In the genomic region with DNA sequence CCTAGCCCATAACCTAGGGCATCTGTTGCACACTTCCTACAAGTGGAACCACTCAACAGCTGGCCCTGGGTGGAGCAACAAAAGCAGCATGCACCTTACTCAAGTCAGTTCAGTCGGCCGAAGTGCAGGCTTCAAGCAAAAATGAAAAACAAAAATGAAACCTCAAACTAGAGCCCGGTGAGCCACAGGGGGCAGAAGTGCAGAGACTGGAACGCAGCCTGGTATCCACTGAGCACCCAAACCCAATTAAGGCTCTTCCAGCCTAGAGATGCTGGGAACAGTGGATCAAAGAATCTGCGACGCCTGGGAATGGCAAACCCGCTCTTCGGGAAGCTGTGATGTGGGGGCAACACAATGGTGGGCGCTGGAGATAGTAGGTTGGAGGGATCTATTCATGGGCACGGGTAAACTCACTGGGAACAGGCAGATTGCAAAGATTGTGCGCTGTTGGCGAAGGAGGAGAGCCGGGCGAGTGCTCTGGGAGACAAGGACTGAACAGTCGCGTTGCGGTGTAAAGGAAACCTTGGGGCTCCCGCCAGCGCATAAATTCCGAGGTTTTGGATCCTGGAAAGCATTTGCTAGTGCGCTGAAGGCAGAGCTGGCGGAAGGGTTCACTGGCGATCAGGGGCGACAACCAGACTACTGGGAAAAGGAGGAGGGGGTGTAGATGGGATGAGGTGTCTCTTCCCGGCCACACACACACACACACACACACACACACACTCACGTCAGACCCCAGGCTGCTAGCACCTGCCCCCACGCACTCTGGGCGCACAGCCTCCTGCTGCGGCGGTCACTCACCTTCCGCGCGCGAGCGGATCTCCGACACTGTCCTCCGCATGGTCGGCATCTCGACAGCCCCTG, we compare ENCODE assay signal across 8 mouse cellular contexts. TPM values are rescaled to one million over a fixed set of nuclear protein-coding genes. Genes with fewer than 3 reads are reported as not detected.
DNase-seq lines count a peak whose midpoint lies in the region; ATAC-seq and TF ChIP-seq lines count a peak whose summit lies in the region.

No protein-coding gene starts in this region.

- no peak; the same call in 1 of the 2 replicates for ATAC-seq in embryonic facial prominence, embryonic 13.5 days (ENCODE audit: insufficient number of reproducible peaks, insufficient read depth, low FRiP score, low TSS enrichment, low read depth)
- peak; percentile 2; the same call in 1 of the 2 replicates for ATAC-seq in kidney, embryonic 14.5 days (ENCODE audit: low FRiP score, low TSS enrichment)
- no peak for ATAC-seq in liver, embryonic 12.5 days

- H3K27me3 ChIP-seq in embryonic facial prominence, embryonic 13.5 days = peaks cover 15% of the 10 kb centered on the region
- no peaks in the 10 kb centered on the region for H3K27me3 ChIP-seq in heart, embryonic 10.5 days (ENCODE audit: insufficient read depth, poor library complexity, severe bottlenecking)
- no peaks in the 10 kb centered on the region for H3K27me3 ChIP-seq in kidney, embryonic 14.5 days (ENCODE audit: control insufficient read depth, insufficient read depth, low read length)
- H3K27me3 ChIP-seq in liver, embryonic 12.5 days (replicated peaks) = no peaks in the 10 kb centered on the region
- H3K27me3 ChIP-seq in myocyte (ENCODE audit: control insufficient read depth, insufficient read depth, insufficient read length) = no peaks in the 10 kb centered on the region

- peak; percentile 68 to 73 for DNase-seq in B cell, adult 2 months
- peak; percentile 73 for DNase-seq in adrenal gland, postnatal 14 days
- DNase-seq in heart, embryonic 10.5 days (ENCODE audit: low spot score) = peak; percentile 84
- peak; percentile 65 to 79 for DNase-seq in spleen, postnatal 4 days (ENCODE audit: low spot score in 2 of 2)

- no peak for TF ChIP-seq POLR2A in myocyte (IDR thresholded peaks at IDR 0.05; ENCODE audit: insufficient read length, low read depth)

- no peaks in the 10 kb centered on the region for H3K9me3 ChIP-seq in embryonic facial prominence, embryonic 13.5 days
- H3K9me3 ChIP-seq in heart, embryonic 10.5 days = no peaks in the 10 kb centered on the region
- no peaks in the 10 kb centered on the region for H3K9me3 ChIP-seq in kidney, embryonic 14.5 days (ENCODE audit: control insufficient read depth, low read length)
- no peaks in the 10 kb centered on the region for H3K9me3 ChIP-seq in liver, embryonic 12.5 days (replicated peaks)

- H3ac ChIP-seq in myocyte (ENCODE audit: control insufficient read depth, insufficient read length) = no peak overlapping the region

- peak overlapping the region; percentile 80 for H3K9ac ChIP-seq in embryonic facial prominence, embryonic 13.5 days
- H3K9ac ChIP-seq in kidney, embryonic 14.5 days (ENCODE audit: low read depth, low read length) = peak overlapping the region; percentile 62
- H3K9ac ChIP-seq in liver, embryonic 12.5 days = peak overlapping the region; percentile 93

- H3K4me2 ChIP-seq in embryonic facial prominence, embryonic 13.5 days = peak overlapping the region; percentile 80
- peak overlapping the region; percentile 85 for H3K4me2 ChIP-seq in kidney, embryonic 14.5 days (replicated peaks; ENCODE audit: low read depth, low read length)
- peak overlapping the region; percentile 94 for H3K4me2 ChIP-seq in liver, embryonic 12.5 days
- H3K4me2 ChIP-seq in myocyte (ENCODE audit: low read depth) = peak overlapping the region; percentile 2

- H3K4me3 ChIP-seq in embryonic facial prominence, embryonic 13.5 days = peak overlapping the region; percentile 70
- peak overlapping the region; percentile 88 for H3K4me3 ChIP-seq in heart, embryonic 10.5 days
- peak overlapping the region; percentile 71 for H3K4me3 ChIP-seq in kidney, embryonic 14.5 days (ENCODE audit: low read length)
- H3K4me3 ChIP-seq in liver, embryonic 12.5 days = peak overlapping the region; percentile 88
- H3K4me3 ChIP-seq in myocyte = no peak overlapping the region

- 1% methylated on average over 35 of the region's 39 CpGs for WGBS in embryonic facial prominence, embryonic 13.5 days
- WGBS in heart, embryonic 10.5 days = 1% methylated on average over 35 of the region's 39 CpGs
- under 1% methylated on average over 38 of the region's 39 CpGs for WGBS in kidney, embryonic 14.5 days
- under 1% methylated on average over 38 of the region's 39 CpGs for WGBS in liver, embryonic 12.5 days (ENCODE audit: insufficient replicate concordance)

- no peak overlapping the region for H3K27ac ChIP-seq in embryonic facial prominence, embryonic 13.5 days
- peak overlapping the region; percentile 90 for H3K27ac ChIP-seq in heart, embryonic 10.5 days
- H3K27ac ChIP-seq in kidney, embryonic 14.5 days (ENCODE audit: low read depth, low read length) = no peak overlapping the region
- peak overlapping the region; percentile 89 for H3K27ac ChIP-seq in liver, embryonic 12.5 days

- H3K79me2 ChIP-seq in myocyte (ENCODE audit: control insufficient read depth, insufficient read depth) = no peaks in the 10 kb centered on the region

- H3K36me3 ChIP-seq in embryonic facial prominence, embryonic 13.5 days = no peaks in the 10 kb centered on the region
- no peaks in the 10 kb centered on the region for H3K36me3 ChIP-seq in heart, embryonic 10.5 days
- no peaks in the 10 kb centered on the region for H3K36me3 ChIP-seq in kidney, embryonic 14.5 days (ENCODE audit: control insufficient read depth, insufficient read depth, low read length)
- H3K36me3 ChIP-seq in liver, embryonic 12.5 days = no peaks in the 10 kb centered on the region
- no peaks in the 10 kb centered on the region for H3K36me3 ChIP-seq in myocyte (ENCODE audit: control insufficient read depth, insufficient read depth)

- peaks cover 19% of the 10 kb centered on the region for H3K4me1 ChIP-seq in embryonic facial prominence, embryonic 13.5 days
- peaks cover 27% of the 10 kb centered on the region for H3K4me1 ChIP-seq in heart, embryonic 10.5 days
- H3K4me1 ChIP-seq in kidney, embryonic 14.5 days (ENCODE audit: control insufficient read depth, insufficient read depth, low read length) = peaks cover 14% of the 10 kb centered on the region; the same call in 1 of the 2 replicates
- peaks cover 66% of the 10 kb centered on the region for H3K4me1 ChIP-seq in liver, embryonic 12.5 days

TF ChIP-seq in myocyte, 11 proteins besides CTCF, POLR2A, EP300 and RAD21:
- TF ChIP-seq SRF (IDR thresholded peaks at IDR 0.05; ENCODE audit: control insufficient read depth, insufficient read length, low read depth) (no peak), REST (IDR thresholded peaks at IDR 0.05; ENCODE audit: insufficient read depth, insufficient read length) (no peak), CEBPB (IDR thresholded peaks at IDR 0.05; ENCODE audit: insufficient read depth, poor library complexity, severe bottlenecking) (no peak), MYOD1 (IDR thresholded peaks at IDR 0.05; ENCODE audit: control insufficient read depth in 1 of 3, insufficient read length in 2 of 3, low read depth in 2 of 3) (no peak), USF1 (IDR thresholded peaks at IDR 0.05; ENCODE audit: low read depth) (no peak), MYOG (IDR thresholded peaks at IDR 0.05; ENCODE audit: control insufficient read depth in 1 of 3, insufficient read depth in 1 of 3, insufficient read length in 2 of 3, low read depth in 2 of 3) (no peak), TCF3 (IDR thresholded peaks at IDR 0.05; ENCODE audit: insufficient read length, low read depth) (no peak), TCF12 (IDR thresholded peaks at IDR 0.05; ENCODE audit: insufficient read depth, poor library complexity, severe bottlenecking) (no peak), E2F4 (IDR thresholded peaks at IDR 0.05; ENCODE audit: insufficient read depth) (no peak), POLR2AphosphoS2 (IDR thresholded peaks at IDR 0.05; ENCODE audit: insufficient read length, low read depth) (no peak)

RNA-seq across cellular contexts. Expression of gene Atp8a1, which starts 0.6 kb away (rescaled TPM):
- 20.6 and 25.9 TPM in 2 replicates for total RNA-seq in adrenal gland, postnatal 14 days (2021)
- 4.3 and 6.4 TPM in 2 replicates for polyA plus RNA-seq in embryonic facial prominence, embryonic 13.5 days (2015; fragmentation: Nextera tagmentation; extraction: Ambion mirVana)
- 16.2 and 19.9 TPM in 2 replicates for polyA plus RNA-seq in heart, embryonic 10.5 days (2016; fragmentation: Nextera tagmentation; extraction: Ambion mirVana)
- 9.4 and 17.8 TPM in 2 replicates for polyA plus RNA-seq in kidney, embryonic 14.5 days (2014; fragmentation: Nextera tagmentation; extraction: Ambion mirVana)
- 61.2 and 64.2 TPM in 2 replicates for polyA plus RNA-seq in liver, embryonic 12.5 days (2016; fragmentation: Nextera tagmentation; extraction: Ambion mirVana)
- 0.02 TPM for polyA plus RNA-seq in myocyte (2012; fragmentation: generic; extraction: Trizol)

Comparison
In these comparisons a context has a peak if more than half of its experiments do, and no peak if none do; other contexts are left out.
1. H3K27ac ChIP-seq: peak in heart, embryonic 10.5 days (single experiment) and liver, embryonic 12.5 days (single experiment); none in embryonic facial prominence, embryonic 13.5 days (single experiment) and kidney, embryonic 14.5 days (single experiment).
2. H3K4me2 ChIP-seq: peak in every context shown above with its lines; median percentile 94 in liver, embryonic 12.5 days; 85 in kidney, embryonic 14.5 days; 80 in embryonic facial prominence, embryonic 13.5 days; 2 in myocyte.
3. Peak in every context shown above with its lines, with median percentiles within 50 percentile points of each other: DNase-seq and H3K9ac ChIP-seq.